Mouse (Mus musculus) erythroblast, embryonic 14.5 days (primary cell): Measurements from ENCODE around the gene Tmsb4x.

Experiments used
- GATA1 ChIP-seq: IDR thresholded peaks from 2 replicates; pipeline ENCODE4 v1.6.1; 2012; ENCODE audit warnings: low read length, inconsistent platforms, mixed read lengths
- TAL1 ChIP-seq: IDR thresholded peaks from 3 replicates; pipeline ENCODE4 v1.6.1; 2012; ENCODE audit warnings: low read length, inconsistent platforms, mixed read lengths

DNA sequence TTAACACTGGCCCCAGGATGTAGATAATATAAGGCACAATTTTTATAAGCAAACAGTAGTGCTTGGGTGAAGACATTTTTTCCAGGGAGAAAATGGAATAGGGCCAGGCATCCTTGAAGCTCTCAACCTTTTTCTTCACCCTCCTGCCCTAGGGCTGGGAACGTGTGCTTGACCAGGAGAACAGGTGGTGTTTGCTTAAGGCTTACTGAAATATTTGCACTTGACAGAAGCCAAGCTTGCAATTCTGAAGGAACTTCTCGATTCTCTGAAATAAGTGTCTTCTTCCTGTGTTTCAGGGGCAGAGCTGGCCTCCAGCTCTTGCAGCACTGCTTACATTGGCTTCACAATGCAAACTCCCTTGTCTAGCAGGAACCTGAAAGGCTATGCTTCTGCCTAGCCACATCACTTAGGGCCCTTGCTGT, 13.9 kb downstream of the Tmsb4x start:
- TF ChIP-seq TAL1 (no peak), GATA1 (no peak)
